Mouse (Mus musculus): ENCODE data around the gene Nr2f1. TPM values are rescaled to one million over a fixed set of nuclear protein-coding genes. Genes with fewer than 3 reads are reported as not detected.
"Not testable (repeated sequence)": the region's sequence is repeated elsewhere in the genome, so short reads cannot be mapped to it uniquely, and the experiment has no call there.

The Nr2f1 gene
- 6.8 TPM for polyA plus RNA-seq (2012; fragmentation: generic; extraction: Trizol)
- long read RNA-seq, experiment 1, partial matches to known transcripts = 1 of 2 reads
- long read RNA-seq, experiment 1, other reads (novel, unspliced or antisense) = 0 of 2 reads
- long read RNA-seq, experiment 2, partial matches to known transcripts = 1 of 2 reads
- long read RNA-seq, experiment 2, other reads (novel, unspliced or antisense) = 0 of 2 reads

DNA sequence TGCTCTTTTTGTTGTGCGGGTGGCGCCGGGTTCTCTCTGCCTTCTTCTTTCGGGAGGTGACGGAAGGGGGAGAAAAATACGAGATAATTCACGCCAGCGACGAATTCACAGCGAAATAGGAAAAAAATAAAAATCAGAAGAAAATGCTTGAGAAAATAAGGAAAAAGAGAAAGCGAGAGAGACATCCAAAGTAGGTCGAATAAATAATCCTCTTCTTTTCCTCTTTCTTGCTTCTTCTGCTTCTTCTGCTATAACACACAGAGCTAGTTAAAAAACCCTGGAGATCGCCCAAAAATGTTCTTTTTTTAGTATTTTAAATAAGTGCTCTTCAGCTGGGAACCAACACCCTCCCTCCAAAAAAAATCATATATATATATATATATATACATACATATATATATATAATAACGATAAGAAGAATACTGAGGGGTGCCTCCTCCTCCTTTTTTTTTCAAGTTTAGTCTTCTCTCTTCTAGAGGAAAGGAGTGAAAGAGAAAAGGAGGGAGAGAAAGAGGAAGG is at the start of gene Nr2f1:
Gene Nr2f1, minus strand, starts transcription at position 116 of the 519 bp plus-strand sequence.
- Histone ChIP-seq H3K27me3 (ENCODE audit: control insufficient read depth, insufficient read depth, insufficient read length) (no peaks in the 10 kb centered on the region), H3K36me3 (ENCODE audit: control insufficient read depth, insufficient read depth) (no peaks in the 10 kb centered on the region), H3K79me3 (ENCODE audit: low read depth) (peaks cover 5% of the 10 kb centered on the region), H3K79me2 (ENCODE audit: control insufficient read depth, insufficient read depth) (peaks cover 25% of the 10 kb centered on the region), H3K4me3 (ENCODE audit: insufficient read depth, poor library complexity, severe bottlenecking) (peak within 1 kb of the TSS; percentile 59), H3ac (ENCODE audit: control insufficient read depth, insufficient read length, low read depth) (peak within 1 kb of the TSS; percentile 90)
- TF ChIP-seq MYOD1 (IDR thresholded peaks at IDR 0.05; ENCODE audit: control insufficient read depth, insufficient read length, low read depth) (no peak), MAX (IDR thresholded peaks at IDR 0.05) (no peak), CEBPB (IDR thresholded peaks at IDR 0.05; ENCODE audit: low read depth) (no peak), CTCF (IDR thresholded peaks at IDR 0.05; ENCODE audit: control insufficient read depth, insufficient read depth, insufficient read length) (no peak), MYOG (IDR thresholded peaks at IDR 0.05; ENCODE audit: control insufficient read depth, extremely low read depth, insufficient read length) (no peak), FOSL1 (IDR thresholded peaks at IDR 0.05; ENCODE audit: insufficient read depth, low read length, poor library complexity, severe bottlenecking) (no peak)

DNA sequence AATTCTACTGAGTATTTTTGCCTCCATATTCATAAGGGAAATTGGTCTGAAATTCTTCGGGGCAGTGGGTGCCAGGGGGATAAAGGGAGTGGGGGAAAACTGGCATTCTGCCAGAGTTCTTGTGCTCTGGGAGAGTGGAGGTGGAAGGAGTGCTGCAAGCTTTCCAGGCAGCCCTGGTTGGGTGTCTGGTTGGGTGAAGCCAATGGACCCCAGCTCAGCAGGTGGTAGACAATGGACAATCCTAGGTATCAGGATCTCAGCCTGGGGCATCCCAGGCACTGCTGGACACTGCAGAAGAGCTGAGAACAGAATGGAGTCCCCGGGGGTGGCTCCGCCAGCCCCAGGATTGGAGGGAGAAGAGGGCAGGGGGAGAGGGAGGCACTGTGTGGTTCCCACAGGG is 22.1 kb upstream of the Nr2f1 start:
- Histone ChIP-seq H3K4me3 (ENCODE audit: insufficient read depth, poor library complexity, severe bottlenecking) (no peak overlapping the region), H3K79me2 (ENCODE audit: control insufficient read depth, insufficient read depth) (no peaks in the 10 kb centered on the region), H3ac (ENCODE audit: control insufficient read depth, insufficient read length, low read depth) (no peak overlapping the region), H3K27me3 (ENCODE audit: control insufficient read depth, insufficient read depth, insufficient read length) (no peaks in the 10 kb centered on the region), H3K79me3 (ENCODE audit: low read depth) (peaks cover 4% of the 10 kb centered on the region), H3K36me3 (ENCODE audit: control insufficient read depth, insufficient read depth) (no peaks in the 10 kb centered on the region)
- TF ChIP-seq MAX (IDR thresholded peaks at IDR 0.05) = no peak
- no peak for TF ChIP-seq MYOD1 (IDR thresholded peaks at IDR 0.05; ENCODE audit: control insufficient read depth, insufficient read length, low read depth)
- no peak for TF ChIP-seq CEBPB (IDR thresholded peaks at IDR 0.05; ENCODE audit: low read depth)
- no peak for TF ChIP-seq FOSL1 (IDR thresholded peaks at IDR 0.05; ENCODE audit: insufficient read depth, low read length, poor library complexity, severe bottlenecking)
- no peak for TF ChIP-seq USF1 (IDR thresholded peaks at IDR 0.05; ENCODE audit: low read depth)
- TF ChIP-seq MYOG (IDR thresholded peaks at IDR 0.05; ENCODE audit: control insufficient read depth, extremely low read depth, insufficient read length) = no peak
- TF ChIP-seq CTCF (IDR thresholded peaks at IDR 0.05; ENCODE audit: control insufficient read depth, insufficient read depth, insufficient read length) = no peak

DNA sequence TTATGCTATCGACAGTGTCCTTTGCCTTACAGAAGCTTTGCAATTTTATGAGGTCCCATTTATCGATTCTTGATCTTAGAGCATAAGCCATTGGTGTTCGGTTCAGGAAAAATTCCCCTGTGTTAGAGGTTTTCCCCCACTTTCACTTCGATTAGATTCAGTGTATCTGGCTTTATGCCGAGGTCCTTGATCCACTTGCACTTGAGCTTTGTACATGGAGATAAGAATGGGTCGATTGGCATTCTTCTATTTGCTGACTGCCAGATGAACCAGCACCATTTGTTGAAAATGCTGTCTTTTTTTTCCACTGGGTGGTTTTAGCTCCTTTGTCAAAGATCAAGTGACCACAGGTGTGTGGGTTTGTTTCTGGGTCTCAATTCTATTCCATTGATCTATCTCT is 20.7 kb upstream of the Nr2f1 start:
- H3K79me2 ChIP-seq (ENCODE audit: control insufficient read depth, insufficient read depth); H3ac ChIP-seq (ENCODE audit: control insufficient read depth, insufficient read length, low read depth); H3K27me3 ChIP-seq (ENCODE audit: control insufficient read depth, insufficient read depth, insufficient read length); H3K79me3 ChIP-seq (ENCODE audit: low read depth); H3K36me3 ChIP-seq (ENCODE audit: control insufficient read depth, insufficient read depth); H3K4me3 ChIP-seq (ENCODE audit: insufficient read depth, poor library complexity, severe bottlenecking): not testable (repeated sequence)

DNA sequence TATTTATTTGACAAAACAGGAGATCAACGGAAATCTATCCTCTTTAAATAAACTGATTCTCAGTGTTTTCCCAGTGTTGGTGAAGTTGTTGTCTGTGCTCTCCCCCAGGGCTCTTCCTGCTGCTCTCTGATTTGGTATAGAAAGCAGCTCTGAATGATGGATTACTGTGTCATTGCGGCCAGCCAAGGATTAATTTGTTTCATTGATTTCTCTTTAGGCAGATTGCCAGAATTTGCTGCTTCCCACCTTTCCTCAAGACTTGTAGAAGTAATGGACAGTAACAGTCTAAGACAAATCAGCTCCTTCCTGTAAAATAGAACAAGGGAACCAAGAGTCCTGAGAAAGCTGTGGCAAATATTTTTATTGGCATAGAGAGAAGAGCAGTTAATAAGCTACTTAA is 15.7 kb upstream of the Nr2f1 start:
- H3ac ChIP-seq (ENCODE audit: control insufficient read depth, insufficient read length, low read depth) = no peak overlapping the region
- H3K79me2 ChIP-seq (ENCODE audit: control insufficient read depth, insufficient read depth) = no peaks in the 10 kb centered on the region
- H3K4me3 ChIP-seq (ENCODE audit: insufficient read depth, poor library complexity, severe bottlenecking) = no peak overlapping the region
- H3K36me3 ChIP-seq (ENCODE audit: control insufficient read depth, insufficient read depth) = no peaks in the 10 kb centered on the region
- no peaks in the 10 kb centered on the region for H3K27me3 ChIP-seq (ENCODE audit: control insufficient read depth, insufficient read depth, insufficient read length)
- no peaks in the 10 kb centered on the region for H3K79me3 ChIP-seq (ENCODE audit: low read depth)
- TF ChIP-seq FOSL1 (IDR thresholded peaks at IDR 0.05; ENCODE audit: insufficient read depth, low read length, poor library complexity, severe bottlenecking) (no peak), MAX (IDR thresholded peaks at IDR 0.05) (no peak), CTCF (IDR thresholded peaks at IDR 0.05; ENCODE audit: control insufficient read depth, insufficient read depth, insufficient read length) (no peak), MYOG (IDR thresholded peaks at IDR 0.05; ENCODE audit: control insufficient read depth, extremely low read depth, insufficient read length) (no peak), USF1 (IDR thresholded peaks at IDR 0.05; ENCODE audit: low read depth) (no peak), MYOD1 (IDR thresholded peaks at IDR 0.05; ENCODE audit: control insufficient read depth, insufficient read length, low read depth) (no peak), CEBPB (IDR thresholded peaks at IDR 0.05; ENCODE audit: low read depth) (no peak)

DNA sequence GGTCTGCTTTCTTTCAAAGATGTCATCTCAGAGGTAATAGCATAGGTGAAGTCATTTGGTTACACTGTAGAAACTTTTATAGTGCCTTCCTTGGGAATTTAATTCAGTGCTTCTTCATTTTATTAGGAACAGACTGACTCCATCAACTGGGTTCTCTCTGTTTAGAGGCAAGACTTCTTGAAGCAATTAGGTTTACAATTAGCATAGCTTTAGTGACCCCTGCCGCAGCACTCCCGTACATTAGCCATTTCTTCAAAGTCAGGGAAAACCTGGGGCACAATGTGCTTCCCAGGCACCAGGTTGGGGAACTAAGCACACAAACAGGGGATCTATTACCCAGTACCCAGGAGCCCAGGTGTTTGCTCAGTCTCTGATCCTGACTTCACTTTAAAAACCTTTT is 13.6 kb upstream of the Nr2f1 start:
- H3K36me3 ChIP-seq (ENCODE audit: control insufficient read depth, insufficient read depth) = peaks cover 7% of the 10 kb centered on the region
- H3K79me2 ChIP-seq (ENCODE audit: control insufficient read depth, insufficient read depth) = no peaks in the 10 kb centered on the region
- H3K79me3 ChIP-seq (ENCODE audit: low read depth) = no peaks in the 10 kb centered on the region
- TF ChIP-seq MYOG (IDR thresholded peaks at IDR 0.05; ENCODE audit: control insufficient read depth, extremely low read depth, insufficient read length) (no peak), USF1 (IDR thresholded peaks at IDR 0.05; ENCODE audit: low read depth) (no peak), CTCF (IDR thresholded peaks at IDR 0.05; ENCODE audit: control insufficient read depth, insufficient read depth, insufficient read length) (no peak), MAX (IDR thresholded peaks at IDR 0.05) (no peak), CEBPB (IDR thresholded peaks at IDR 0.05; ENCODE audit: low read depth) (no peak), MYOD1 (IDR thresholded peaks at IDR 0.05; ENCODE audit: control insufficient read depth, insufficient read length, low read depth) (no peak), FOSL1 (IDR thresholded peaks at IDR 0.05; ENCODE audit: insufficient read depth, low read length, poor library complexity, severe bottlenecking) (no peak)
- H3K4me3 ChIP-seq (ENCODE audit: insufficient read depth, poor library complexity, severe bottlenecking) = no peak overlapping the region
- no peaks in the 10 kb centered on the region for H3K27me3 ChIP-seq (ENCODE audit: control insufficient read depth, insufficient read depth, insufficient read length)
- H3ac ChIP-seq (ENCODE audit: control insufficient read depth, insufficient read length, low read depth) = no peak overlapping the region

DNA sequence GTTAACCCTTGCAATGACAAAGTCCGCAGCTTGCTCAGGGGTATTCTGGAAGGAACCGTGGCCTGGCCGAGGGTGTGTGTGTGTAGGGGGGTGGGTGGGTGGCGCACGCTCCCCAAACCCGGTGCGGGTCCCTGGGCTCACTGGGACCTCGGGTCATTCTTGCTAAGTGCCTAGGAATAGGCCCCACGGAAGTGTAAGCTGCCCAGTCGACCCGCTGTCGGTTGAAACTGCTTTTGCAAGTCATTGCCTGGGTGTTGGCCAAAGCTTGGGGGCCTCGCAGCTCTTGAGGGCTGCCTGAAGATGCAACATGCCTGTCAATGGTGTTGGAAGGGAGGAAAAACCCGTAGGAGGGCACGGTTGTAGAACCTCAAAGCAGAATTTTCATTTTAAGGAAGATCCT is 12.6 kb upstream of the Nr2f1 start:
- Histone ChIP-seq H3ac (ENCODE audit: control insufficient read depth, insufficient read length, low read depth) (no peak overlapping the region), H3K4me3 (ENCODE audit: insufficient read depth, poor library complexity, severe bottlenecking) (no peak overlapping the region), H3K36me3 (ENCODE audit: control insufficient read depth, insufficient read depth) (peaks cover 7% of the 10 kb centered on the region), H3K79me3 (ENCODE audit: low read depth) (no peaks in the 10 kb centered on the region), H3K27me3 (ENCODE audit: control insufficient read depth, insufficient read depth, insufficient read length) (no peaks in the 10 kb centered on the region), H3K79me2 (ENCODE audit: control insufficient read depth, insufficient read depth) (no peaks in the 10 kb centered on the region)
- no peak for TF ChIP-seq FOSL1 (IDR thresholded peaks at IDR 0.05; ENCODE audit: insufficient read depth, low read length, poor library complexity, severe bottlenecking)
